Mouse (Mus musculus) spleen, adult 2 months (tissue): ENCODE results near the gene Ptprn2.

Source experiments
- CTCF ChIP-seq: fragments of 200-500 bp; IDR thresholded peaks from 2 replicates; pipeline ENCODE4 v1.5.1; 2011; ENCODE audit warnings: mild to moderate bottlenecking, inconsistent platforms; ENCODE audit not compliant: insufficient read depth, insufficient read length, insufficient replicate concordance; ENCODE audit errors: extremely low read depth
- POLR2A ChIP-seq: fragments of 200-500 bp; IDR thresholded peaks from 2 replicates; pipeline ENCODE4 v1.6.1; 2011; ENCODE audit warnings: low read depth, low read length, inconsistent platforms

- TF ChIP-seq POLR2A (no peak), CTCF (no peak)
These were observed 724.9 kb downstream of the Ptprn2 start for GRCm38 (mm10) chr12:117210467-117210866.
